Mouse (Mus musculus) thymus, postnatal 10 days (tissue): Measurements from ENCODE around the gene Gramd4.
"Not testable (repeated sequence)": the region's sequence is repeated elsewhere in the genome, so short reads cannot be mapped to it uniquely, and the experiment has no call there.

Experiments used
- DNase-seq, 2 experiments: peaks; one replicate each; pipeline ENCODE4 v3.0.0; 2021; ENCODE audit warnings: low spot score in 2 of 2

The Gramd4 gene

GRCm38 (mm10) chr15:86051152-86051551 lies 6.3 kb upstream of the Gramd4 start:
- DNase-seq: no peak

DNA sequence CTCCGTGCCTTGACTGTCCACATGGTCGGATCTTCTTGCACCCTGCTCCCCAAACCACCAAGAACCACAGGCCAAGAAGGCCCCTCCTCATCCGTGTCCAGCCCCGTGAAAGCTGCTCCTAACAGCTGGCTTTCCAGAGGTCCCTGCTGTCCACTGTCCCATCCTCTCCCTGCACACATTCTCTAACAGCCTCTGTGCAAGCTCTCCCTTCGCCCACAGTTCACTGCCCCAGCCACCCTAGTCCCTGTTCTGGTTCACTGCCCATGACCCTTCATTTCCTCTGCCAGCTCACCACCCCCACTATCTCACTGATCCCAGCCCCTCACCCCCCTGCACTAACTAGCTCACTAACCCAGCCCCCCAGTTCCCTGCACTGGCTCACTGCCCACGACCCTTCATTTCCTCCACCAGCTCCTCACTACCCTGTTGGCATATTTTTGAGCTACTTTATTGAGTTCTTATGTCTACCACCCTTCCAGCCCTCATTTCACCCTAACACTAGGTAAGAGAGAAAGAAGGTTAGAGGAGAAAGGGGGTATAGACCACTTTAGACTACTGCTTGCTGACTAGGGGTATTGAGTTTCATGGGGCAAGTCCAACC lies 5.5 kb upstream of the Gramd4 start:
- no peak for DNase-seq

GRCm38 (mm10) chr15:86053890-86054536 lies 3.5 kb upstream of the Gramd4 start:
- peak; percentile 65 to 85 for DNase-seq

DNA sequence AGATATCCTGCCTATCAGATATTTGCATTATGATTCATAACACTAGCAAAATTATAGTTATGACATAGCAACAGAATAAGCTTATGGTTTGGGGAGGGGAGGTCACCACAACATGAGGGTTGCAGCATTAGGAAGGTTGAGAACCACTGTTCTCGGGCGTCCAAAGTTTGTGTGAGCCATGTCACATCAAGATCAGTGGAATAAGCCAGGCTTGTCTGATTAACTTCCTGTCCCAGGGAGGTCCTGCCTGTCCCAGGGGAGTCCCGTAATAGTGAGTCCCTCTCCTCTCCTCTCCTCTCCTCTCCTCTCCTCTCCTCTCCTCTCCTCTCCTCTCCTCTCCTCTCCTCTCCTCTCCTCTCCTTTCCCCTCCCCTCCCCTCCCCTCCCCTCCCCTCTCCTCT lies 2.6 kb upstream of the Gramd4 start:
- not testable (repeated sequence) for DNase-seq

DNA sequence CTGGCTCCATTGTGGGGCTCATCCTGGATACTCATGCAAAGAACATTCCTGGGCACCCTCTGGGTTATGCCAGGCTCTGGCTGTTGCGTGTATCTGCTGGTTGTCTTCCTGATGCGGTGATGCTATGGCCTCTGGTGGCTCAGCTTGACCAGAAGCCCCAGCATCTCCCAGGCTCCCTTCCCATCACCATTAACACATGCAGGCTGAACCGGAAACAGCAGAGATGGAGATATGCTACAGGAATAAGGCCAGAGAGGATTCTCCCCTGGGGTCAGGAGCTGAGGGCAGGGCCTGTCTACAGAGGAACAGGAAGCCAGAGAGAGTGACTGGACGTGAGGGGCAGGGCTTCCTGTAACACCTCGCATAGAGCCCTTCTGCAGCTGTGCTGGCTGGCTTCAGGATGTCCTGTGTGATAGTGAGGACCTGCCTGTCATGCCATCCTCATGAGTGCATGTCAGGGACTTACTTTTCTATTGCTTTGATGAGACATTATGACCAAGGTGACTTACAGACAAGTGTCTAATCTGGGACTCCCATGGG lies 1.2 kb upstream of the Gramd4 start:
- no peak for DNase-seq

DNA sequence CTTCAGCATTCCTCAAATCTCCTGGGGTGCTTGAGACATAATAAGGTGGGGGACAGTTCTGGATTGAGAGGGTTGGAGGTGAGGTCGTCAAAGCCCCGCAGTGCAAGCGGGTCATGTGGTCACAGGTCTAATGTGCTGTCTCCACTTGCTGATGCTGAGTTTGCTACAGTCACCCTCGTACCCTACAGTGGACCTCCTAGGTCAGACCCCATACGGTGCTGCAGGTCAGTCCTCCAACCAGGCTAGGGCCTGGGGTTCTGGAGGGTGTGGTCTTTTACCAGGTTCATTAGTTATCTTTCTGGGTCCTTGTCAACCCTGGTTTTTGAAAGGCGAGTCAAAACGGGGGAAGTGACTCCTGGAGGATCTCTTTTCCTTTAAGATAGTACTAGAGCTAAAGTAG lies 413 bp downstream of the Gramd4 start:
- DNase-seq: no peak

- peak; percentile 69 to 86 for DNase-seq
Measured at GRCm38 (mm10) chr15:86058394-86058915, 960 bp downstream of the Gramd4 start.

DNA sequence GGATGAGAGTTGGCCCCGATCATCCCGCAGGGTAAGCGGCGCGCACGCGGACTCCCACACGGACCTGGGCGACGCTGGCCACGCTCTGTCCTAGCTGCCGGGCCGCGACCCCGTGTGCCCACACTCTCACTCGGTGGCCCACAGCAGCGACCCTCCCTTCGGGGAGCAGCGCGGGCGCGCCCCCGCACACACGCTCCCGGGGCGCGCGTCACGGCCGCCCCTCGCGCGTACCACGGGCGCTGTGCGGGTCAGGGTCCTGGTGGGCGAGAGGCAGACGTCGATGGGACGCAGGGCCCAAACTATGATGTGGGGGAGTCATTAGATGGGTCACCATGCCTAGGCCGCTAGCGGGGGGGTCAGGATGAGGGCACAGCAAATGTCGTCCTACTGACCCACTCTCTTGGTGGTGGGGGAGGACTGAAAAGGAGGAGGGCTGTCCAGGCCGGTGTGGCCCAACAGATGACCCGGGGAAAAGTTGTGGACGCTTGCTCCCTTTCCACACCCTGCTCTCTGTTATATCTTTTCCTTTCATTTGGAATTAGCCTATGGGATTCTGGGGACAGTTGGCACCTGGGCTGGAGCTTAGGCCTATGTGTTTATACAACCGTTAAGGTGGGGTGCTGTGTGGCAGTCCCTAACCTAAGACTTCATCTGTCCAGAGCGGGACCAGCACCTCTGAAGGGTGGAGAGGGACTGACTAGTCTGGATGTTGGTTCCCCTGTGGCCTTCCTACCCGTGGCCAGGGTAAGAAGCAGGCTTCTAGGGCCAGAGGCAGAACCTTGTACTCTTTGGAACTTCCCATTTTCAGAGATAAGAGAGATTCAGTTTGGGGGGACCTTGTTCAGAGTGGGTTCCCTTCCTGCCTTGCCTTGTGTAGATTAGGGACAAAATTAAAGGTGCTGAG lies 1.7 kb downstream of the Gramd4 start:
- DNase-seq: peak; percentile 28 to 41

GRCm38 (mm10) chr15:86059835-86060380 lies 2.4 kb downstream of the Gramd4 start:
- no peak for DNase-seq

GRCm38 (mm10) chr15:86060581-86060980 lies 3.1 kb downstream of the Gramd4 start:
- no peak for DNase-seq

- DNase-seq: no peak
Measured at GRCm38 (mm10) chr15:86061221-86061620, 3.7 kb downstream of the Gramd4 start.

GRCm38 (mm10) chr15:86061848-86062481 lies 4.5 kb downstream of the Gramd4 start:
- no peak for DNase-seq

- DNase-seq: no peak
Measured at GRCm38 (mm10) chr15:86064191-86064849, 6.8 kb downstream of the Gramd4 start.

DNA sequence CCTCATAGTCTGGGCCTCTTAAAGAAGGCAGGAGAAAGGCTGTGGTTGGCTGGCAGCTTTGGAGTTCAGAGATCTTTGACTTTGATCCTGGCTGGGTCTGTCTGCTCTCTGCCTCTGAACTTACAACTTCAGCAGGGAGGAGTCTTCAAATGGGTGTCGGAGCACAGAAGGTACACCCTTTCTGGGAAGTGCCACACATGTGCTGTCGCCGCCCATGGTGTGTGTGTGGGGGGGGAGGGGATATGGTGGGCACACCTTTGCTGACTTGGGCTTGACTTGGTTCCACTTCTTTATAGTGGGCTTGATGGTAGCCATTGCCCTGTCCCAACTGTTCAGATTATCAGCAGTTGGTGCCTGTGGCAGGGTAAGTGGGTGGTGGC lies 7.3 kb downstream of the Gramd4 start:
- peak in 1 of 2 experiments; percentile 38 for DNase-seq

- DNase-seq: no peak
Measured at GRCm38 (mm10) chr15:86065367-86065766, 7.9 kb downstream of the Gramd4 start.

DNA sequence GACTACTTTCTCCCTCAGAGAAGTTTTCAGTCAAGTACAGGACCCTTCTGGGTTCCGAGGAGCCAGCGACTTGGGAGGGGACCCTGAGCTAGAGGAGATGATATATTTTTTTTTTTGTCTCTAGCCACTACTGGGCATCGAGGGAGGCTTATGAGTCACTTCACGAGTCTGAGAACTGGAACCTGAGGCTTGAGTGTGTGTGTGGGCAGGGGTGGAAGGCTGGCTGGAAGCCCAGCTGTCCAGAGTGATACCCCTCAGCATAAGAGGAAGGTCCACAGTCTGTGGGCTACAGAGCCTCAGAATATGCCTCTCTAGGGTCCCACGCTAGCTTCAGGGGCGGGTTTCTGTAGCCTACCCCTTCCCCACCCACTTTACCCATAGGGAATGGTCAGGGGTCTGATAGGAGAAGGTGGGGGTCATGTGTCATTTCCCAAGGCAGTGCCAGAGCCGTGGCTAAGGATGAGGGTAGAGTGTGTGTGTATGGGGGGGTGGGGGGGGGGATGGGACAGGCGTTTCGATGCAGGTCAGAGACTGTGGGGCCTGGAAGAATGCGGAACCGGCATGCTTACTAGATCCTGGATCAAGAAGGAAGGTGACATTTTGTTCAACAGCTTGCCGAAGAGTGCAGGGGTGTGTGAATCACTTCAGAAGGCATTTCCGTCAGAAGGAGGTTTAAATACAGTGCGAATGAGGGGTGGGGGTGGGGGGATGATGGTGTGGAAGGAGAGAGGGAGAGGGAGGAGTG lies 9.5 kb downstream of the Gramd4 start:
- DNase-seq: no peak

DNA sequence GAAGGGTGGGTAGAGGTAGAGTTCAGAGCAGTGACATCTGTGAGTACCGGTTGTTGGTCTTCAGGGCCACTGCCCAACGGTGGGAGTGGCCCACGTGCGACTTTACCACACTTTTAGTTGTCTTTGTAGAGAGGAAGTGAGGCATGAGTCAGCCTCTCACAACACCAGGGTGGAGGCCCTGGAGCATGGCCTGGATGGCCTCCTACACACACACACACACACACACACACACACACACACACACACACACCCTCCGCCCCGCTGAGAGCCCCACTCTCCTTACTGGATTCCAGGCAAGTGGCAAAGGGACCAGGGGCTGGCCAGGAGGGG lies 10.1 kb downstream of the Gramd4 start:
- peak; percentile 29 to 37 for DNase-seq

- no peak for DNase-seq
Measured at GRCm38 (mm10) chr15:86067941-86068495, 10.5 kb downstream of the Gramd4 start.

- no peak for DNase-seq
Measured at GRCm38 (mm10) chr15:86069011-86069791, 11.7 kb downstream of the Gramd4 start.
